Mouse (Mus musculus) brain, adult 2 months (tissue): ENCODE measurements at regions not wholly inside any gene's neighbourhood (a gene's known extent, or its start where the extent isn't known, plus 50 kb on each side); places are given as distances from the start of the nearest gene placed in this dataset.

Source experiments
- DNase-seq: peaks from one replicate; pipeline ENCODE4 v3.0.0; 2011; ENCODE audit warnings: low read depth, low spot score

DNA sequence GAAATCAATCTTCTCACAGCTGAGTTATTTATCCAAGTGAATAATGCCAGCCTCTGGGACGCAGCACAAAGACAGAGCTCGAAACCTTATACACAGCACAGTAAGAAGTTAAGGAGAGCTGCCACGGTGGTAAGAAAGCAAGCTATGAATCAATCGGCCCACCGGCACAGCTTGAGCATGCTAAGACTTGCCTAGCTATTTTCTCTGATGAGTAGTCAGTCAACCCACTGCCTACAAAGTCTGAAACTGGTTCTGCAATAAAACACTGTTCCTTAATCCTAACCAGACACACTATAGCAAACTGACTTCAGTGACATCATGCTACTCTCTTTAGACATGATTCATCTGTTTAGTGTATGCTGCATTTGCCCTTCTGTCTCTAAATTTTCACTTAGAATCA is 268.7 kb downstream of the 1190002N15Rik start:
- peak; percentile 48 for DNase-seq

DNA sequence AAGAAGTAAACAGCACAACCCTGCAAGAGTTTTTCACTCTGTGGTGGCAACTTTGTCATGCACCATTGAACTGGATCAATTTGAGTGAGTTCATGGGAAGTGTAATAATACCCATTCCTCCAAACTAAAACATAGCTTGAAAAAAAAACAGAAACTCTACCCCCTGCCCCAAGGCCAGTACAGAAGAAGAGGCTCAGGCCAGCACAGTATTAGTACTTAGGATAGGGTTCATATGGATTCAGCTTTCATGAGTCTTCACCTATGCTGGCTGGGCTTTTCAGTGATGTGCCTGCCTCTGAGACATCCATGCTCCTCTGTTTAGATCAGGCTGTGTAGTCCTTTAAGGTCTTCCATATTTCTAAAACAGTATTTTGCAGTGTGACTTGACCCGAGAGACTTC is 270.6 kb downstream of the 1190002N15Rik start:
- DNase-seq = no peak

DNA sequence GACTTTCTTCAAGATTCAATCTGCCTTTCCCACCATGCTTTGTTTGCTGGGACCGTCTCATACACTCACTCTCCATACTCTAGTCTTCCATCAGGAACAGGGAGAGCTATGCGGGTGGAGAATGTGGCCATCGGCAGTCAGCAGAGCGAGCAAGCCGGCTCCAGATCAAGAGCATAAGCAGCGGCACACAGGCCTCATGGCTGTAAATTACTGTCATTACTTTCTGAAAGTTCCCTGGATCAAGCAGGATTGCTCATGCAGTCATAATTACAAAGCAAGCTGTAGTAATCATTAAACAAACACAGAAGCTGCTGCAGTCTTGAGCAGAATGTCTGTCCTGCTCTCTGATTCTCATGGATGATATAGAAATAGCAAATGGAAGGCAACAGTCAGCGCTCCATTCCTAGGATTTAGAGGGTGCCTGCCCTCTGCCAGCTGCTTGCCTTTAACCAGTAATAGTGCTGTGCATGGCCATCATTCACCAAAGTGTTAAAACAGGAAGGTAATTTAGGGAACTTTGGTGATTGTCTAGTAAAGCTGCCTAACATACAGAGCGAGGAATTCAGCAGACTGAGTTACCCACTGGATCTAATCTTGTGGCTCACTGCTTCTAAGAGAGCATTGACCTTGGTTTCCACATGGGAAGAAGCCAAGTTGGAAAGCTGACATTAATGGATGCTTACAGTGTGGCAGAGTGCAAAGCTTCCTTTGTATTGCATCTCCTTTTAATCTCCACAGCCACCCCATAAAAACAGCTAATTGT is 298.2 kb downstream of the 1190002N15Rik start:
- DNase-seq = peak; percentile 15

DNA sequence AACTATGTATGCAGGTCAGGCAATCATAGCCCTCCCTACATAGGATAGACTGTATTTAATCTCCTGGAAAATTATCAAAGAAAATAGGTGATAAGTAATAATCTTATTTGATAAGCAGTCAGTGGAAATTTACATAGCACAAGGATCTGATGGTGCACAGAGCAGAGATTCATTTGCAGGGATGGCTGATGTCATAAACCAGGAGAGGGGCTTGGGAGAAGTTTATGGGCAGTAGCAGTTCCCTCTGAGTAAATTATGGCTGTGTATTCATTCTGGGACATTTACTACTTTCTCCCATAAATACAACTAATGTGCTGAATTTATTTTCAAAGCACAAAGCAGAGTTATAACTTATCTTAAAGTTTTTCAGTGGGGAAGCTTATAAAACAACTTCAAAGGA is 299.3 kb downstream of the 1190002N15Rik start:
- DNase-seq = no peak

DNA sequence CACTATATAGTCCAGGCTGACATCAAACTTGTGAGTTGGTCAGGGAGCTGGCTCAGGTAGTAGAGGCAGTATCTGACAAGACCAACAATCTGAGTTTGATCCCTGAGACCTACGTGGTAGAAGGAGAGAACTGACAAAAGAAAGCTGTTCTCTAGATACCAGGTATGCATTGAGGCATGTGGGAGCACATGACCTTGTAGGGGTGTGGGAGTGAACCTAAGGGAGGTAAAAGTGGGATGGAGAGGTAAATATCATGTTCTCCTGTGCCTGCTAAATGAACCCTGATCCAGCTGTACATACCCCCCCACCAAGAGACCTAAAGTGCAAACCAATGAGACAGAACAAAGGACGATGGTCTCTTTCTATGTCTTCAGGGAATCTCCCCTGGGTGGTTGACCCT is 308.3 kb downstream of the 1190002N15Rik start:
- no peak for DNase-seq

DNA sequence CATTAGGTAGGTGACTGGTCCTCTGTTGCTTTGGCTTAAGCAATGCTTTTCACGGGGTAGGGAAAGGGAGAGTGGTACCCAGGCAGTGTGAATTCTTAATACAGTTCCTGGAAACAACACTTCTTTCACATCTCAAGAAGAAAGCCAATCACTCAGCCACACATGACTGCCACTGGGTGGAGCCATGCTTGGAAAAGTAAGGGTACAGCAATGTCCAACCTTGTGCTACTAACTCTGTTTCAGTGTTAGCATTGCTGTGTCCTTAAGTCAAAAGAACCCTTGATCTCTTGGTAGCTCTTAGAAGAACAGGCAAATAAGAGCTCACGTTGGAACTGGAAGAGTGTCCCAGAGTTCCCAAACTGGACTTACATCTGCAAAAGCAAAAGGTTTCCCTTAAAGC is 318.8 kb downstream of the 1190002N15Rik start:
- peak; percentile 39 for DNase-seq

DNA sequence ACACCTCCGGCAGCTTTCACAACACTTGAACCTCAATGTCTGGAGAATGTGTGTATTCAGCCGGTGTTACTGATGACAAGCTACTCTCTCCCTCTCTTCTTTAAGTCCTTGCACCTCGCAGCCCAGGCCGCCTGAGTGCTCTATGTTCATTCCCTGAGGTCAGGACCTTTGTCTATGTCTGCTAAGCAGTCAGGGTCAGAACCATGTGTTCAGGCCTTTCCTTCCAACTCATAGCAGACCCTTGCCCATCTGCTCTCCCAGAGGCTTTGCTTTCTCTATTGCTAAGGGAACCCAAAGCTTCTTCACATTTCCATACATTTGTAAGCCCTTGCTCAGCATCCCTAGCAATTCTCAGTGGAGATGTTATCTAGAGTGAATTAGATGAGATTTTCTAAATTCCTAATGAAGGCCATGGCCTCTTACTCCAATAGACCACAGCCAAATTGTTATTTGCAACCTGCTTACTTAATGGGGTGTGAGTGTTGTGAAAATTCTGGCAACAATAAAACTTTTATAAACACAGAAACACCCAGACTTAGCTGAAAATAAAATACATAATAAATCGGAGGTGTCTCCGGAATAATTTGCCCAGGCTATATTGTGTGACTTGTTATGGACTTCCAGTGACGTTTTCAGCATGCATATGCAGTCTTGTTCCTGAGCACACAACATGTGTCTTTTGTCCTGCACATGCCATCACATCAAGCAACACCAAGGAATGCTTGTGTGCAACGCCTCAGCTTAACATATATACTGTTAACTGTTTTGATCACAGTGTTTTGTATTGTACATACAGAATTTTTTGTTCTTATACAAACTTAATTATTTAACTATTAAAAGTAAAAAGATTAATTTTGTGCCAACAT is 321.2 kb downstream of the 1190002N15Rik start:
- no peak for DNase-seq

DNA sequence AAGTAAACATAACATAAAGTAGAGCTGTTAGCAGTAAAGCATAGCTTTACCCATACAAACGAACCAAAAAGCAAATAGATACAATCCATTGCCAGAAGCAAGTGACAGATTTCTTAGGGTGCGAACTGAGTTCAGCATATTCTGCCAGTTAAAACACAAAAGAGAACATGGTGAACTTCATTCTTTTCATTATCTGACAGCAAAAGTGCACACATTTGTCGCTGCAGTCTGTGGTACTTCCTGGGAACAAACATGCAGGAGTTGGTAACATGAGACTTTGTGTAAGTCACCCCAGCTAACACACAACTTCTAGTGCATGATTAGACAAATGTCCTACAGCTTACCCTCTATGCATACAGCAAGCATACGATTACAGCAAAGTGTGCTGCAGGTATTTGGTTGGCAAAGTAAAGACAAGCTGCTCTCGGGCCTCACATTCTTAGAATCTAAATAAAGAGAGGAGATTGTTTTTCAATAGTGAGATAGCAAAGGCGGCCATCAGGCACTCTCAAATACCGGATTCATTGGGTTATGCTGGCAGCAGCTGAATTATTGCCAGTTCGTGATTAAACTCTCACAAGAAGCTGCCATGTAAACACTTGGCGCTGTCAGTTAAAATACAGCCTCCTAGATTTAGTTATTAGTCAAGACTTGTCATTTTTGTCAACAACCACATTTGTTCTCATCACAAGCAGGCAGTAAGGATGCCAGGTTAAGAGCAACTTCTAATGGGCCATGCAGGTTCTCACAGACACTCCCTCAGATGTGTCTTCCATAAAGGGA is 327.2 kb downstream of the 1190002N15Rik start:
- peak; percentile 36 for DNase-seq

DNA sequence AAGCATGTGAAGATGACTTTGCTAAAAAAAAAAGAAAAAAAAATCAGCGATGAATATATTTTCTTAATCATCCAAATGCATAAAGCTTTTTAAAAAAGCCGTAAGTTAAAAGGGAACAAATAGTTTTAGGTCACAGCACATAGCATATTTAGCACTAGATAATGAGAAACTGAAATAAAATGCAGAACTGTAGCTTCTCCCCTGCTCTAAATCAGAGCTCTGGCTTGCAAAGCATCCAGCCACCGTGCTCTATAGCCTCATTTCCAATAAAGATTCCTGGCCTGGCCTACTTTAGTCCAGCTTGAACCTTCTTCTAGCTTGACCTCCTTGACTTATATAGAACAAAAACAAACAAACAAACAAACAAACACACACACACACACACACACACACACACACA is 328.9 kb downstream of the 1190002N15Rik start:
- peak; percentile 42 for DNase-seq

DNA sequence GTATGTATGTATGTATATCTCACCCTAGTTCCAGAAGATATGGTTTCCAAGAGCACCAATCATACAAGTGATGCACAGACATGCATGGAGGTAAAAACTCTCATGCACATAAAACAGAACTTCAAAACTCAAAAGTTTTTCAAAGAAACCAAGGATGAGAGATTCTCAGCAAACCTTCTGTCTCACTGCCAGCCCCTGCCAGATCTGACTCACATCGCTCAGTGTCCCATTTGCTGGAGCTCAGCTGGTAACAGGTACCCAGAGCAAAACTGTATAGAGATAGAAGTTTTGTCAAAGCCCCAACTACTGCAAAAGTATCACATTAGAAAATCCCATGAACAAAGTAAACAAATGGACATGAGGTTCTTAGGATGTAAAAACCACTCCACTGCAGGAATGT is 337.0 kb downstream of the 1190002N15Rik start:
- peak; percentile 50 for DNase-seq

DNA sequence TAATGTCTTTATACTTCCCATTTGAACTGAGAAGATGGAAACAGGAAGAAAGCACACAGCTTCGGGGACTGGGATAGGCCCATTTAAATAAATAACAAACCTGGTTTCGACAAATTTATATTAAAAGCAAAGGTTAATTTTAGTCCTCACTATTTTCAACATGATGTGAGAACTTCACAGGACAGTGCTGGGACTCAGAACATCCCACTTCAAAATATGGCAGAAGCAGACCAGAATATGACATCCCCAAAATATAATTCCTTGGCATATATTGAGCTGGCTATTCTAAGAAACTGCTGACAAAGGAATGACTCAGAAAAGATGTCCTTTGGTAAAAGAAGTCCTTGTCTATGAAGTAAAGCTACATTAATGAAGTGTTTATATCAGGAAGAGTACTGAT is 338.0 kb downstream of the 1190002N15Rik start:
- DNase-seq = peak; percentile 59

DNA sequence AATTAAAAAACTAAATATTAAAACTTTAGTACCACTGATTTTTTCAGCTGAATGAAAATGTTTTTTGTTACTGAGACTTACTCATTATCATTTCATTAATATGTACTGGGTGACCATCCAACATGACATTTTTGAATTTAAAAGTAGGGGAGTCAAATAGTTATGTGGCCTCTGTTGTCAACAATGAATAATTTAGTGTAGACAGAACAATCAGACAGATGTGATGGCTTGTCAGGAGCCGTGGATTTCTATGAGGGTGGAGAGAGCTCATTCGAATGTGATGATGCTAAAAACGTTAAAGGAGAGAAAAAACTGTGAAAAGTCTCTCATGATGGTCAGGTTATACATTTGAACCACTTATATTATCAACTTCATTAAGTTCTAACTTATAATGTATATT is 346.8 kb downstream of the 1190002N15Rik start:
- no peak for DNase-seq

DNA sequence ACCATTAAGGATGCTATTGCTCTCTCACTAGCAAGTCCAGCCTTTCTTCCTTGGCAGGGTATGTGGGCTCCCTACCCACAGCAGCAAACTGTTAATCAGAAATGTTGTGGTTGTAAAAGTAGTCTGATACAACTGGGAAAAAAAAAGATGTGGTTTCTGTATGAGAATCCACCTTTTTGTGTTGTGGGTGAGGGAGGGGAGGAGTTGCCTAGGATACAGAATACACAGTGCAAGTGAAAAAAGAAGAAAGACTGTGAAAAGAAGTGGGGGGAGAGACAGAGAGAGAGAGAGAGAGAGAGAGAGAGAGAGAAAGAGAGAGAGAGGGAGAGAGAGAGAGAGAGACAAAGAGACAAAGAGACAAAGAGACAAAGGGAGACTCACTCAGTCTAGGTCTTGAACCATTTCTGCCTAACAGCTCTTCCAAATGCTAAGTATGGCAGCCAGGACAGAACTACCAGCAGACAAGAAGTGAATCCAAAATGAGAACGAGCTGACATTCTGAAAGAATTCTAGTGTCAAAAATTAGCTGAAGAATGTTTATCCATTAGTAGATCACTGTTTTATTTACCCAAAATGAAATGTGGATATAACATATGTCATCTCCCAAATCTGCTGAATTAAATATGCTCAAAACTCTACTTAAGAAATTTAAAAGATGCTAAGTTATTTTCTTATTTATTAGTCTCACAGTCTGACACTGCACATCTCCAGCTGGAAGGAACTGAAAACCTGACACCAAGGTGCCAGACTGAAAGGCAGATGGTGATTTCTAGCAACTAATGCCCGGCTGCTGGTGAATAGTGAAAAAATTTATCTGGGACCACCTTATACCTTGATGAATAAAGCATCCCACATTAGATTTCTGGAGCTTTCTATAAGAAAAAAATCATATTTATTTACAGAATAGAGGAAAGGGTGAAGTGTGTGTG is 347.7 kb downstream of the 1190002N15Rik start:
- DNase-seq = peak; percentile 11

DNA sequence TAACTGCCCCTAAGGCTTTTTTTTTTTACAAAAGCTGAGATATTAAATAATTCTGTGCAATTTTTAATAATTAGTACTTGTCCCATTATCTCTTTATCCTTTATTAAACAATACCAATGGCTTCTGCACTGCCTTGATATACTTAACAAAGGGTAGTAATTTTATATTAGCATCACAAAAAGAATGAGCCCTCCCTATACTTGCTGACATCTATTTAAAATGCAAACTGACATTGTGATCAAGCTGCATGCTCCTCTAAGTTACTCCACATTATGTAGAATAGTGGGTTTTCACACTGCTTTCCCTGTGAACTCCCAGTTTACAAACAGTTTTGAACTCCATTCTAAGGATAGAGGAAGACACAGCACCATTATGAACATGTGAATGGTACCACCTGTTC is 349.8 kb downstream of the 1190002N15Rik start:
- no peak for DNase-seq

DNA sequence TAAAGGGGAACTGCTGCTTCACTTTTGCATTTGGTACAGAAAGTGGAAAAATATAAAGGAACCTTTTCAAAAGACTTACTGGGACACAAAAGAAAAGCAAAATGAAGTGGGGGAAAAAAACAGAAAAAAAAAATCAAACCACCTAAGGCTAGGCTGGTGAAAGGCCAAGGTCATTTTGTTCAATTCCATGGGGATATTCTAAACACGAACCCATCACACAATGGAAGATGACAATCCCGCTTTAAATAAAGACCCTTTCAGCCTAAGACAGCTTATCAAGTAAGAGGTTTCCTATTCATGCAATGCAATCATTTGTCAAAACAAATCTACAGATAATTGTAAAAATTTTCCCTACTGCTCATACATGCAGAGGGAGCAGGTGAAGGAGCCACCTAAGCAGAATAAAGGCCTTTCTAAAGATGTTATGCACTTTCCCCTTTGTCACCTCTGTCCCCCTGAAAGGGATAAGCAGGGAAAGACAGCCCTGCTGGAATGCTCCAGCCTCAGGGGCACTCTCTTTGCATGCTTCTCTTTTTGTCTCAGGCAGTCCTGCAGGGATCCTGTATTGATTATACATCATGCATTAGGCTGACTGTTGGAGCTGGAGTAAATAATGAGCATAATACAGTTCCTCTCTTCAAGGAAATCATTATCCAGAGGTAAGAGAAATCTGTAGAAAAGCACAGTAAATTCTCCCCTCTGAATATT is 367.8 kb downstream of the 1190002N15Rik start:
- no peak for DNase-seq

DNA sequence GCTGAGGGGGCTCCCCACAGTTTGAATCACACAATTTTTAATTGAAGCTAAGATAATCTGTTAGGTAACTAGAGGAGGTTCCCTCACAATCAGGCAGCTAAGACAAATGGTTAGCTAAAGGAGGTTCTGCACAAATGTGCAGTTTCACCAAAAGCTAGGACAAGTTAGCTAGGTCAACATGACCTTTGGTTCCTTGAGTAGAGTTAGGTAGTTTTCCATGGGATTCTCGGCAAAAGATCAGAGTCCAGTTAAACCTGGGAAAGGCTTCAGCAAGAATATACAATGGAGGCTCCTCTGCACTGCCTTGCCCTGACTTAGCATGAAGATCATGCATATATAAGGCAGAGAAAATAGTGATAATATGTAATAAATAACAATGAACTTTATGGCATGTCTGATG is 374.2 kb downstream of the 1190002N15Rik start:
- DNase-seq = no peak

DNA sequence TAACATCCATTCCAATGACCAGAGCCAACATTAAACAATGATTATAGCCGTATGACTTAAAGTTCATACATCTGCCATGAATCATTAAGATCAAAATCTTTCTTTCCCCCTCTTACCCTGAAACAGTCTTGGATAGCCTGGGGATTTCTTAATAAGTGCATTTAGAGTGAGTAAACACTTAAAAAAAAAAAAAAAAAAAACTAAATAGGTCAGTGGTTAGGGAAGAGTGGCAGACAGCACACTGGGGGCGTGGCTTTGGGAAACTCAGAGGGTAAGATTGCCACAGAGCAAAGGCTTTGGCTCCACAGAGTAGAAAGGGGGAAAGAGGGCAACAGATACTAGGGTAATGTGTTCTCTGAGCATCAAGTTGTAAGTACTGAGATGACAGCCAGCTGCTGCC is 382.3 kb downstream of the 1190002N15Rik start:
- DNase-seq = no peak

DNA sequence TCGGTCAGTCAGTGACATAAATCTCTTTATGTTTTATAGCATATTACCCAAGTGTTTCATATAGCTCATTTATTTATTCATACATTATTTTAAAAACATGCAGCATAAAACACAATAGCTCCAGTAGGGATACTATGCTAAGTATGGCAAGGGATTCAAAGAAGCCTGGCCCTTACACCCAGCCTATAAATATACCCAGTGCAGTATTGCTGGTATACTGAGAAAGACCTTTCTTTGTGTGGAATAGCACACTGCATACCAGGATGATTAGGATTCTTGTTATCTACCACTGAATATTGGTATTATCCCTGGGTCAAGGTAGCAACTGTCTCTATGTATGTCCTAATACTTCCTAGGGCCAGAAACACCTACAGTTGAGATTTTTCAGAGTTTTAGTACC is 389.4 kb downstream of the 1190002N15Rik start:
- DNase-seq = no peak

DNA sequence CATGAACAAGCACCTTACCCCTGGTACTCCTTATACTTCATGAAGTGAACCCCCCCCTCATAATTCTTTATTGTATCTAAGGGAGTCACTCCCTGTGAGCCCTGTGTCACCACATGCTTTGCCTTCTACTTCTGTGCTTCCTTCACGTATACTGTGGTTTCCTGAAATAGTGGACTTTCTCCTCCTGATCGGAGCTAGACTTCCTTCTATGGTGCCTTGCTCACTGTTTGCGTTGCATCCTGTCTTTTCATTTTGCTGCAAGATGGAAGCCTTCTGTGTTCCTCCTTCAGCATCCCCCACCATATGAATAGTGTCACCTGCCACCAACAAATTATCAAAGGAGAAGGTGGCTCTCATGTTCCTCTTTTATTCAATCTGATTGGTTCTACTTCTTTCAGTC is 391.1 kb downstream of the 1190002N15Rik start:
- DNase-seq = no peak

DNA sequence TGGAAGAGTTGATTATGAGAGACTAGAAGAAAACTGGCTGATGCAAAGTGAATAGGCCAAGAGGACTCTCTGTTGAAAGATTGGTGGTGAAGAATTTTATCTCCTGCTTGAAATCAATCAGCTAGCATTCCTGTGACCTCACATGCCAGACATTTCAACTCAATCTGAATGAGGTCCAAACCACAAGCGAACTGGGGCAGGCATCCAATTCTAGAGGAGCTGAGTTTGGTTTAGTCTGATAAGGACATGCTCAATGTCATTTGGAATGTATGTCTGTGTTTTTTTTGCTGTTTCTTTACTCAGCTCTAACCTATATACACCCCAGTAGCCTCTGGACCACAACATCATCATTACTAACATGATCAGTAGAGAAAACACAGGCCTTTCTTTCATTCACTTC is 401.4 kb downstream of the 1190002N15Rik start:
- peak; percentile 18 for DNase-seq
